Mouse (Mus musculus): ENCODE data around the gene Jam3.

- no peak for TF ChIP-seq POLR2A (IDR thresholded peaks at IDR 0.05; ENCODE audit: borderline replicate concordance, extremely low read depth, low read depth, low read length)
- no peak for TF ChIP-seq CTCF (IDR thresholded peaks at IDR 0.05; ENCODE audit: insufficient read depth, low read length)
These were observed 55.7 kb downstream of the Jam3 start for GRCm38 (mm10) chr9:27099474-27099873.

All from lung, adult 2 months (tissue).